9 mouse cellular contexts compared by ENCODE assay signal in genomic region chr1:162253971-162254641, GRCm38 (mm10).
DNase-seq lines count a peak whose midpoint lies in the region; ATAC-seq lines count a peak whose summit lies in the region.
"Had no signal": no experiment of that assay in that cellular context is flagged by ENCODE, and none has a peak within 500 bp of the region (broad histone marks: within the 10 kb centered on the region; RNA-seq: fewer than 3 reads in every experiment).

No protein-coding gene starts in this region.

- peak overlapping the region; percentile 2; the same call in 1 of the 2 replicates for H3K27ac ChIP-seq in hindbrain, embryonic 13.5 days
- no peak overlapping the region for H3K27ac ChIP-seq in hindbrain, embryonic 11.5 days (ENCODE audit: low read depth, low read length)
- H3K27ac ChIP-seq in liver, embryonic 16.5 days (ENCODE audit: low read length): no peak overlapping the region
- H3K27ac ChIP-seq: stomach, embryonic 15.5 days had no signal

- intact Hi-C loops in left cerebral cortex, postnatal 4 days (cut with DNase I): no loop called here

- no peaks in the 10 kb centered on the region; the same call in 1 of the 2 replicates for H3K36me3 ChIP-seq in hindbrain, embryonic 13.5 days
- H3K36me3 ChIP-seq in hindbrain, embryonic 11.5 days (ENCODE audit: control insufficient read depth, insufficient read depth, low read length): no peaks in the 10 kb centered on the region
- no peaks in the 10 kb centered on the region for H3K36me3 ChIP-seq in liver, embryonic 16.5 days (ENCODE audit: control insufficient read depth, insufficient read depth)
- H3K36me3 ChIP-seq: stomach, embryonic 15.5 days had no signal

- H3K4me1 ChIP-seq in hindbrain, embryonic 13.5 days (replicated peaks): peaks cover 13% of the 10 kb centered on the region
- H3K4me1 ChIP-seq in hindbrain, embryonic 11.5 days (replicated peaks; ENCODE audit: control insufficient read depth, insufficient read depth, low read length): no peaks in the 10 kb centered on the region
- no peaks in the 10 kb centered on the region for H3K4me1 ChIP-seq in liver, embryonic 16.5 days (ENCODE audit: control insufficient read depth, low read depth, low read length)

- H3K27me3 ChIP-seq in hindbrain, embryonic 13.5 days: no peaks in the 10 kb centered on the region
- no peaks in the 10 kb centered on the region for H3K27me3 ChIP-seq in hindbrain, embryonic 11.5 days (ENCODE audit: control insufficient read depth, insufficient read depth, low read length)
- no peaks in the 10 kb centered on the region for H3K27me3 ChIP-seq in liver, embryonic 16.5 days (ENCODE audit: control insufficient read depth, insufficient read depth, low read depth, low read length)
- H3K27me3 ChIP-seq: stomach, embryonic 15.5 days had no signal

- H3K4me2 ChIP-seq in hindbrain, embryonic 13.5 days: no peak overlapping the region
- no peak overlapping the region for H3K4me2 ChIP-seq in hindbrain, embryonic 11.5 days (replicated peaks; ENCODE audit: low read depth, low read length)
- H3K4me2 ChIP-seq in liver, embryonic 16.5 days (ENCODE audit: low read depth, low read length): no peak overlapping the region
- H3K4me2 ChIP-seq: stomach, embryonic 15.5 days had no signal

- H3K9me3 ChIP-seq in hindbrain, embryonic 13.5 days: no peaks in the 10 kb centered on the region
- no peaks in the 10 kb centered on the region for H3K9me3 ChIP-seq in hindbrain, embryonic 11.5 days (ENCODE audit: control insufficient read depth, low read length)
- H3K9me3 ChIP-seq in liver, embryonic 16.5 days (replicated peaks; ENCODE audit: control insufficient read depth, low read length): no peaks in the 10 kb centered on the region
- H3K9me3 ChIP-seq: stomach, embryonic 15.5 days had no signal

- WGBS in hindbrain, embryonic 13.5 days: 82% methylated on average over 8 of the region's 8 CpGs
- WGBS in hindbrain, embryonic 11.5 days: 76% methylated on average over 8 of the region's 8 CpGs
- WGBS in liver, embryonic 16.5 days (ENCODE audit: insufficient replicate concordance): 31% methylated on average over 8 of the region's 8 CpGs

- ATAC-seq in hindbrain, embryonic 13.5 days (ENCODE audit: low FRiP score): no peak
- ATAC-seq in hindbrain, embryonic 11.5 days (ENCODE audit: low FRiP score): no peak
- peak; percentile 47; the same call in 1 of the 2 replicates for ATAC-seq in liver, embryonic 16.5 days (ENCODE audit: low read depth)

- no peak overlapping the region for H3K4me3 ChIP-seq in hindbrain, embryonic 13.5 days
- H3K4me3 ChIP-seq in hindbrain, embryonic 11.5 days (ENCODE audit: low read depth, low read length): no peak overlapping the region
- H3K4me3 ChIP-seq in liver, embryonic 16.5 days (ENCODE audit: low read depth, low read length): no peak overlapping the region
- H3K4me3 ChIP-seq: stomach, embryonic 15.5 days had no signal

- H3K9ac ChIP-seq in hindbrain, embryonic 13.5 days: no peak overlapping the region
- H3K9ac ChIP-seq in hindbrain, embryonic 11.5 days (ENCODE audit: low read depth, low read length): no peak overlapping the region
- no peak overlapping the region for H3K9ac ChIP-seq in liver, embryonic 16.5 days (ENCODE audit: low read depth, low read length)
- H3K9ac ChIP-seq: stomach, embryonic 15.5 days had no signal

- no peak for DNase-seq in hindbrain, embryonic 11.5 days (ENCODE audit: low spot score)
- peak; percentile 24 for DNase-seq in embryo, embryonic 10 days (ENCODE audit: low spot score)
- DNase-seq in kidney, adult 8-10 months: peak; percentile 12
- no peak for DNase-seq in left cerebral cortex, postnatal 4 days
- no peak for DNase-seq in lung, postnatal 36 days
- no peak for DNase-seq in layer of hippocampus, postnatal 10 days (ENCODE audit: low spot score in 2 of 2)

Comparison
In these comparisons a context has a peak if more than half of its experiments do, and no peak if none do; other contexts are left out.
1. DNase-seq: peak in embryo, embryonic 10 days (single experiment) and kidney, adult 8-10 months (2 of 2); none in hindbrain, embryonic 11.5 days (single experiment), left cerebral cortex, postnatal 4 days (single experiment), lung, postnatal 36 days (single experiment) and layer of hippocampus, postnatal 10 days (0 of 2).